Mouse (Mus musculus) adrenal gland, postnatal 25 days (tissue): ENCODE data around the gene Eme2. TPM values are rescaled to one million over a fixed set of nuclear protein-coding genes. Genes with fewer than 3 reads are reported as not detected.

ENCODE experiments used
- DNase-seq: peaks from one replicate; pipeline ENCODE4 v3.0.0; 2021; ENCODE audit warnings: mixed read lengths
- total RNA-seq: library from RNA; stranded (reverse); gene quantifications from 2 replicates; pipeline ENCODE4 v1.2.3, GENCODE M21; 2021

The Eme2 gene
- total RNA-seq, 1 experiment from 2014 or later, result 69.2 TPM

DNA sequence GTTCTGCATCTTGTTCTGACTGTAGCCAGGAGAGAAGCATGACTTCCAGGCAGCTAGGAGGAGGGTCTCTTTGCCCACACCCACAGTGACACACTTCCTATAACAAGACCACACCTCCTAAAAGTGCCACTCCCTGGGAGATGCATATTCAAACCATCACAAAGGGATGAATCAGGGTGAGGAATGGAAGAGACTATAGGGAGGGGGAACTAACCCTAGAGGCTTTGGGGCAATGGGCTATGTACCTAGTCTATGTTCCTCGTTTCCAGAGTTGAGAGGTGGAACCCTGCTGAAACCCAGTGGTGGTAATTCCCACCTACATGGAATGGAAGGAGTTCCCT is 20.5 kb downstream of the Eme2 start:
- no peak for DNase-seq

DNA sequence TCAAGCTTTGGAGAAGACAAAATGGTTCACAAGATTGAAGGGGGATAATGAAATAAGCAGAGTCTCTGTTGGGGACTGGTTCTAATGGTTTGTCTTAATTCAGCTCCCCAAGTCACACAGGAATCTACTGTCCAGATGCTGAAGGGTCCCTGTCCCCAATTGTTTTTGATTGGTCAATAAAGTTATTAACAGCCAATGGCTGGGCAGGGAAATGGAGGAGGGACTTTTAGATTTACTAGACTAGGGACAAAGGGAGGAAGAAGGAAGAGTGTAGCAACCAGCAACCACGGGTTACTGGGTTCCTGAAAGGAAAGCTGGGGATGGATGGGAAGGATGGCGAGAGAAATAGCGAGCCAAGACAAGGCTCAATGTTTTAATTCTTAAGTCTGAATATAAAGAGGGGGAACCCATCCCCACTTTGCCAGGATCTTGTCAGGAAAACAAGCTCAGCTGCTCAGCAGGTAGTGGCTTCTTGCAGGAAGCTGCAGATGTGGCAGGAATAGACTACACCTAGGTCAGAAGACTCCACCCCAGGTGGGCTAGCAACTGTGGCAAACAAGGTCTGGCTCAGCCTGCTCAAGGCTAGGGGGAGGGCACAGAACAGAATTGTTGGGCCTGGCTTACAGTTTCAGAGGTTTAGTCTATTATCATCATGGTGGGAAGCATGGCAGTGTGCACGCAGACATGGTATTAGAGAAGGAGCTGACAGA is 21.0 kb downstream of the Eme2 start:
- DNase-seq, result no peak

DNA sequence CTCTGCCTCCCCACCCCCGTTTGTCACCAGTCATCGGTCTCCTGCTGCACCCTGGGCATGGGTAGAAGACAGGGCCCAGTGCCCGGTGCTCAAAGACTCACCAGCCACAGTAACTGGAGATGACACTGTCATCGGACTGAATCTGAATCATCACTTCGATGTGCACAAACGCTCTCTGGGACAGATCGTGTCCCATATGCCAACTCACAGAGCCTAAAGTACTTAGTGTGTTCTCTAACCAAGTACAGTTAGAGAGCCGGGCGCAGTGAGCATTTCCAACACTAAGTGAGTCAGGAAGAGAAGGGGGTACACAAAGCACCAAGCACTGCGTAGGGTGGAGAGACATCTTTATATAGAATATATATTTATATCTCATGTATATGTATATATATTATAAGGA is 27.0 kb downstream of the Eme2 start:
- DNase-seq, result no peak

DNA sequence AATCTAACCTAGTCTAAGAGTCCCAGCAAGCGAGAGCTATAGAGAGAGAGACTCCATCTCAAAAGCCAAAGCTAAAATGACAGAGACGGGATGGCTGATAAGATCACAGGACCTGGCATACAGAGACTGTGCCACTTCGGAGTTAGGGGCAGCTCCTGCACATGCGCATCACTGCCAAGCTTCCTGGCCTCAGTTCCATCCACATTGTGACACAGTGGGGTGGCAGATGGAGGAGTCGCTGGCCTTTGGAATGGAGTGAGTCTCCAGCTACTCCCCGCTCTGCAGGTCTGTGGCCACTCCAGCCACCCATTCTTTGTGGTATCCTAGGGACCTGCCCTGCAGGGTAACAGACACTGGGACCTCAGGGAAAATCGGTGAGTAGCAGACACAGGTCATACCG is 29.1 kb downstream of the Eme2 start, which contains the start of gene Igfals:
Igfals (plus strand) TSS at position 222 of the 400 bp plus-strand sequence.
- no peak for DNase-seq

DNA sequence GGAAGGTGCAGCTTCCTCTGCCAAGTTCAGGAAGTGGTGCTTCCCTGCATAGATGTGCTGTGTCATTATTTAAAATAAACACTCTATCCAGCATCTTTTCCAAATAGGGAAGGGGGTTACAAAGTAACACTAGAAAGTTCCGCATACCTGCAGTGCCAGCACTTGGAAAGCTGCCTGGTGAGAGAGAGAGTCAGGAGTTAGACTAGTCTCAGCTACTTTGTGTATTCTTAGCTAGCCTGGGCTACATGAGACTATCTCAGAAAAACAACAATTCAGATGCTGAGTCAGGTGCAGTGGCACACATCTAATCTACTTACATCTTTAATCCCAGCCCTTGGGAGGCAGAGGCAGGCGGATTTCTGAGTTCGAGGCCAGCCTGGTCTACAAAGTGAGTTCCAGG is 33.1 kb downstream of the Eme2 start:
- DNase-seq, result no peak

DNA sequence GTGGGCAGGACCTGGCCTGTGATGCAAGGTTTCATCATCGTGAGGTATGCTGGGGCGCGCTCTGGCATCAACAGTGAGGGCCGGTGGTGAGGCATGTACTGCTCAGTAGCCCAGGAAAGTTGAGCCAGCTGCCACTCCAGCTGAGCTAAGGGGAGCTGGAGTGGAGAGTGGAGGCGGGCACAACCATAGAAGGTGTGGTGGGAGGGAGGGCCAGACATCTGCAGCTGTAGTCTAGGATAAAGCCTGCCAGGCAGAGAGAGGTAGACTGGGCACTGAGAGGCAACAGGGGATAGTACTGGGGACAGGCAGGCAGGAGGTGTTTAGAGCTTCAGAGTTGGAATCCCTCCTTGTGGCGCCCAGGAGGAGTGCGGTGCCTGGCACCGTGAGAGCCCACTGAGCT is 34.8 kb downstream of the Eme2 start:
- no peak for DNase-seq

DNA sequence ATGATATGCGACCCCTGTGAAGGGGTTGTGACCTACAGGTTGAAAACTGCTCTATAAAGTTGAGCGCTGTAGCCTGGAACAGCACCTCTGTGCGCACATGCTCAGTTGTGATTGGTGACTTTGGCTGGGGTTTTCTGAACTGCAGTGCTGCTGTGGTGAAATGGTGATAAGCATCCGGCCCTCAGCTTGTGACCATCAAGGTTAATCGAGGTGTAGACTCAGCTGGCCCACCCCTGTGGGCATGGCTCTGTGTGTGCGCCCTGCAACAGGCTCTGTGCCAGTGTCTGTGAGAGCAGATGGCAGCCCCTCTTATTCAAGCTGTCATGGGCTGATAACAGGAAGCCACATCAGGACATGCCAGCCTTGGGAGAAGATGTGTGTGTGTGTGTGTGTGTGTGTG is 35.9 kb downstream of the Eme2 start:
- no peak for DNase-seq

DNA sequence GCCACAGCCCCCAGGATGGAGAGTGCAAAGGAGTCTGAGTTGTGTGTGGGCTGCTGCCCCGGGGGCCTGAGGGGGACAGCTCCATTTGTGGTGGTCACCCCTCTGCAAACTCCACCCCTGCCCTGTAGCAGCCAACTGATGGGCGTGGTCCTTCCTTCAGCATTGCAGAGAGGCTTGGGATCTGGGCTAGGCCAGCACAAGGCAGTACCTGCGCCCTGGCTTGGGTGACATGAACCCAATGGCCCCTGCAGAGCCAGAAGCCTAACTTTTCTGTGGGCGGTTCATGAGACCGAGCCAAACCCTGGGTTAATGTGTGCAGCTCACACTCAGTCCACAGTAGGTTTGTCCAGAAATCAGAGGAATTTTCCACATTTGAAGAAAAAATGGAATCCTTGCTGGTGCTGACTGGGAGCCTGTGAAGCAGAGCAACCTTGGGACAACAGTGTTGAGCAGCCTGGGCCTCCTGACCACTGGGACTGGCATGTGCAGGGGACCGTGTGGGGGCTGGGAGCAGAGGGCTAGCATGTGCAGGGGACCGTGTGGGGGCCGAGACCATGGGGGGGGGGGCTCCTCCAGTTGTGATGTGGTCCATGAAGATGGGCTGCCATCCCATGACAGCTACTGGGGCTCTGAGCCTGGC is 36.9 kb downstream of the Eme2 start:
- DNase-seq, result no peak

DNA sequence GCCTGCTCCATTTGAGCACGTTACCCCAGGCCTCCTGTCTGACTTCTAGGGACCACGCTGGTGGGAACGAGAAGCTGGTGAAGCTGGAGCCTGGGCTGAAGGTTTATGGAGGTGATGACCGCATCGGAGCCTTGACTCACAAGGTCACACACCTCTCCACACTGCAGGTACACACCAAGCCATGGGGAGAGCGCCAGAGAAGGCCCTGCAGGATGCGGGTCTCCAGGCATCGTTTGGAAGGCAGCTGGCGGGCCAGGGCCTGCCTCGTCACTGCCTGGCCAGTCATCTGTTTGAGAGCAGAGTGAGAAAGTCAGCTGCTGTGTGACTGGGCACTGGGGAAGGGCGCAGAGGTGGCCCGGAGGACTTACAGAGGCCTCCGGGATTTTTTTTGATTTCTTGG is 38.3 kb downstream of the Eme2 start:
- DNase-seq, result no peak

DNA sequence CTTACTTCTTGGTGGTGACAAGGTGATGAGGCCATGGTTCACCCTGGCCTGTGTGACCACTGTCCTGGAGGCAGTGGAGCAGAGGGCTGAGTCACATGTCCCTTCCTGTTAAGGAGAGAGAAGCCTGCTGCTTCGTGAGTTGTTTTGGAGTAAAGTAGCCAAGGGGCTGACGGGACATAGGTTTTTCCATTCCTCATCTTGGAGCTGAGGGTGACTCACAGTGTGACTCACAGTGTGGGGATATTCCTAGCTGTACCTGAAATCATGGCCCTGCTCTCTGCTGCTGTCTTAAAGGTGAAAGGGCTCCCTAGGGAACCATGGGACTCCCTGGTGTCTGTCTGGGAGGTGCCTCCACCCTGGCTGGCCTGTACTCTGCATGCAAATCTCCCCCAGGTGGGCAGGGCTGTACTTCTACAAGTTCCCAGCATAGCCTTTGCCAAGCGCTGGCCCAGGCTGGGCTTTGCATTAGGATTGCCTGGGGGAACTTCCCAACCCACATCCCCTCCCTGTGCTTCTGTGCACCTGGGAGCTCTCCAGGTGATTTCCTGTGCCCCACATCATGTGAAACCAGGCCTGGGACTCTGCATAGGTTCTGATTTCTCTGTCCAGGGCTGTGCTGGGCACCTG is 38.9 kb downstream of the Eme2 start:
- no peak for DNase-seq

DNA sequence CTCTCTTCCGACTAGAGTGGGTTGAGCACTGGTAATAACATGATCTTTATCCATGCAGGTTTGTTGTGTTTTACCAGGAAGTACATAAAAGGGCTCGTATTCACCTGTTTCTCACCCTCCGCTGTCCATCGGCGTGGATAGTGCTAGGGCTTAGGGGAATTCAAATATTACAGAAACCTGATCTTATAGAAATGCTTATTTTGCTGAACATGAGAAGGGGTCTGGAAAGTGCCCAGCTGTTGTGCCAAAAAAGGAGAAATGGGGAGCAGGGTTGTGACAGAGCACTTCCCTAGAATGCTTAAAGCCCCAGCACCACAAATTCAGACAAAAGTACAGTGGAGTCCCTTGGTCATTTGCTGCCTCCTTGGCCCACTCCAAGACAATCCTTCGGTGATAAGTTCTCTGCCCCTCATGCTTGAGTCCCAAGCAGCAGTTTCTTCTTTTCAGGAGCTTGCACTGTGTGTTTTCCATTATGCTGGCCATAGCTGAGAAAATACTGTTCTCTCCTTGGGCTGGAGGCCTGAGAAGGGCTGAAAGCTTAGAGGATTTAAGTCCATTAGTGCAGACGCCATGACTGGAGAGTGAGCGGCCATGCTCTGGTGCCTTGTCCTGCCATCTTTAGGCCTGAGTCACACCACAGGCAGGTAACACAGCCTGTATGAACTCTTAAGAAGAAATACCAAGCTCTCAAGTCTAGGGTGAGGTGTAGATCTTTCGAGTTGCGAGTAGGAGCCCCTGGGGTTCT is 43.3 kb downstream of the Eme2 start:
- DNase-seq, result no peak

DNA sequence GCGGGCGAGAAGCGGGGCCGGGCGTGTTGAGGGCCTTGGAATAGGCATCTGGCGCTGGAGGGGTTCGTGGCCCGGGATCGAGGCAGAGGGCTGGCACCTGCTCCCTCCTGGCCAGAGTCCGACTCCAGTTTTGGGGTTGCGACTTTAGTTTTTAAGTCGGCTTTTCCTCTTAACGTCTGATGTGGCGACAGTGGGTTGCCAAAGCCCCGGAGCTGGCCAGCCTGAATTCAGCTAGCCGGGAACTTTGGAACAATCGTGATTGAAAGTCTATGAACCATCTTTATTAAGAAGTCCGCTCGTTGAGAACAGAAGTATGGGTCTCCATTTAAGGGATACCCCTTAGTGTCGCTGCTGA is 44.1 kb downstream of the Eme2 start:
- DNase-seq, result no peak

DNA sequence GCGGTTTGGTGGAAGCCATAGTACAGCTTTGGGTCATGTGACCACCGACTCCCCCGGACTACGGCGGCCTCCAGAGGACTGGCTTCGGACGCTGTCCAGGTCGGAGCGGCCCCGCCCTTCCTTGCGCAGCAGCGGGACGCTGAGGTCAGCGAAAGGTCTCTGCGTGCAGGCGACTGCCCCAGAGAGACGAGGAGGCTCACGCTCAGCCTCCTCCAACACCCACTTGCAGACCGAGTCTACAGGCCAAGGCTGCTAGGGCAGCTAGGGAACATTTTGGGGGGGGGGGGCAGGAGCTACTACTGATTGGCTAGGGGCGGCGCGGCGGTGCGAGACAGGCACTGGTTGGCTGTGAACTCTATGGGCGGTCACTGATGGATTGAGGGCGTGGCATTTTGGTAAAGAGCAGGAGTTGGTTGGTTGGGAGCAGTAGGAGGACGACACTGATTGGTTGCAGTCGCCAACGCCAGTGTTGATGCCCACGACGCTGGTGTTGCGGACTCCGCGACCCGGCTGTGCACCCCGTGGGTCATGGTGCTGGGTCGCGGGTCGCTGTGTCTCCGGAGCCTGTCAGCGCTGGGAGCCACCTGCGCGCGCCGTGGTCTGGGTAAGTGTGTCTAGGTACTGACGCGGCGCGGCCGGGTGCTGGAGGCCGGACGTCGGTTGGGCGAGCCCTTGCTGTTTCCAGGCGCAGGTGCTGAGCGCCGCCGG is 44.7 kb downstream of the Eme2 start, which contains the start of gene Fahd1:
Fahd1 (minus strand) TSS at position 300 of the 708 bp plus-strand sequence.
- DNase-seq, result peak; percentile 91

DNA sequence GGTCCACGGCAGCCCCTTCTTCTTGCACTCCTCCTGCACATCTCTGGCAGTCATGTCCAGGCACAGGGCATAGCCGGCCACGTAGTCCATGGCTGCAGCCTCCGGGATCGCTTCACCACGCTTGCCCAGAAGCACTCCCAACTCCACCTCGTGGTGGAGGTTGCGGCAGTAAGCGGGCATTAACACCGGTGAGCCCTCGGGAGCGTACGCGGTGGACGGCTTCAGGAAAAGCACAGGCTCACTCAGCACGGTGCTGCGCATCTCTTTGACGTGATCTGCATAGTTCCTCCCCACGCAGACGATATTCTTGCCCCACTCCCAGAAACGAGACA is 45.2 kb downstream of the Eme2 start:
- no peak for DNase-seq

DNA sequence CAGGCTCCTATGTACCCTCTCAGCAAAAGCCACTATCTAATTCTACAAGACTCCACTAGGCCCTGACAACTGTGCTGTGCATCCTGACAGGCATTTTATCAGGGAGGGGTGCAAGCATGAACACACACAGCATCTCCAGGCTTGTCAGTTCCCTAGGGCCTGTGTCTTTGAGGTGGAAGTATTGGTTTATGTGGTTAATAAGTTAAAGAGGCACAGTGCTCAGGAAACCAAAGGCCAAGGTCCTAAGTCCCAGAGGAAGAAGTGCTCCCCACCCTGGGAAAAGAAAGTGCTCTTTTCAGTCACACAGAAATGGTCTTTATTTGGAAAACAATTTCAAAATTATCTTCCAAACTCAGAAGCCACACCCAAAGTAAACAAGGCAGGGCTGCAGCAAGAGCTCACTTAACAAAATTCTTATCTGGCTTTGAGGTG is 46.3 kb downstream of the Eme2 start:
- no peak for DNase-seq

DNA sequence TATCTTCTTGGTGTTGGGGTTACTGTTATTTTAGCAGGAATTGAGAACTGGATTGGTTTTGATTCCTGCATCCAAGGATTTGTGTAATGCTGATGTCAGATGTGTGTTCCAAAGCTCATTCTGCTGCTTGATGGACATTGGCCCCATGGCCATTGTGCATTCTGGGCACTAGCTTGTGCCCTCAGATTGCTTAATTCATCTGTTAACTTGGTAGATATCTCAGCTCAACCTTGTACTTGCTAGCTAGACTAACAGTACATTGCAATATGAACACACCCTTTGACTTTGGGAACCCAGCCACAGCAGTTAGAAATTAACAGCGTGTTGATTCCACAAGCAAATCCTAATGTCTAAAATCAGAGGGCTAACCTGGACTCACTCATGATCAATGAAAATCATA is 47.5 kb downstream of the Eme2 start:
- no peak for DNase-seq

DNA sequence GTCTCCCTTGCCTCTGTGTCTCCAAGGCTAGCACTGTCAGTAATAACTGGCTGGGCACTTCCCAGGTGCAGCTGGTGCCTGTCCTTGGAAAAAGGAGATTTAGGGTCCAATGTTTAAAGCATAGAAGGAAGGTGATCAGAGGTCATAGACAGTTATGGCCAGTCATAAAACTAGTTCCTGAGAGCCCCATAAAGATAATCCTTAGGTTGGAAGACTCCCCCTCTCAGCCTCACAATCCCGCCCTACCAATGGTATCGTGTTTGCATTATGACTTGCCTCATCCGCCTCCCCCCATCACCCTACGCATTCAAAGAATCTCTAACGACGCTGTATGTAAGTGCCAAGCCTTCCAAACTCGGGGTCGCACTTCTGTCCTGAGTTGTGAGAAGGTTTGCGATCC is 50.4 kb downstream of the Eme2 start:
- no peak for DNase-seq

DNA sequence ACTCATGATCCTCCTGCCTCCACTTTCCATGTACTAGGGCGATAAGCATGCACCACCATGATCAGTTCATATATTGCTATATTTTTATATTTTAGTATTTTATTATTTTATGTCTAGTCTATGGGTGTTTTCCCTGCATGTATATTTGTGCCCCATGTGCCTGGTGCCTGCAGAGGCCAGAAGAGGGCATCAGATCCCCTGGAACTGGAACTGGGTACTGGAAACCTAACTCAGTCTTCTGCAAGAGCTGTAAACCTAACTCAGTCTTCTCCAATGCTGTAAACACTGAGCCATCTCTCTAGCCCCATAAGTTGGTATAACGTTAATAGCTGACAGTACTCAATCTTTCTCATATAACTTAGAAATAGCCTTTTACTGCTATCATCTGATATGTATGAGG is 52.3 kb downstream of the Eme2 start:
- no peak for DNase-seq

DNA sequence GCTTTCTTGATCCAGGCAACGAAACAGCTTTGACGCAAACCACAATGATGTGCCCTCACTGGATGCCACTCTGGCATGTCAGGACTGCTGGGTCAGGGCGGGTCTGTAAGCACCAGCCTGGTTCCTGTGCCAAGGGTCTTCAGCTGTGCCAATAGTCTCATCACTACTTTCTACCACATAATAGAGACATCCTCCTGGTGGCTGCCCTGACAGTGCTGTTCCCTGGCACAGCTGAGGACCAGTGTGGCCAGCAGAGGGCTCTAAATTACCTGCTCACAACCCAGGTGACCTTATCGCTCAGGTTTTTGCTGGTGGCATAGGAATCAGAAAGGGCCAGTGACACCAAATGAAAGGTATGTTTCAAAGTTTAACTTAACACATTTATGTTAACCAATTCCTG is 53.8 kb downstream of the Eme2 start:
- no peak for DNase-seq

DNA sequence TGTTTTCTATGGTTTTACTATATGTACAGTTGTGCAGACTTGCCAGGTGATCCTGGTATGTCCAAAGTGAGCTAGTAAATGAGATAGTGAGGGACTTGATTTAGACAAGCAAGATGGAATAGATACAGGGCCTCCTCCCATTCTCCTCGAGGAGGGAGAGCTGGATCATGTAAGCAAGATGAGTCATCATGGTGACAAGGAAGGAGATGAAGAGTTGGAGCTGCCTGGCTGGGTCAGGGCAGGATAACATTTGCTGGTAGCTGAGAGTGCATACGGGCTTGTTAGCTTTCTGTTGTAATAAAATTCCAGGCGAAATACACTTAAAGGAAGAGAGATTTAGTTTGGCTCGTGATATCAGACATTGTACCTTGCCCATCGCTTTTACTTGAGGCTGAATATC is 54.5 kb downstream of the Eme2 start:
- no peak for DNase-seq

DNA sequence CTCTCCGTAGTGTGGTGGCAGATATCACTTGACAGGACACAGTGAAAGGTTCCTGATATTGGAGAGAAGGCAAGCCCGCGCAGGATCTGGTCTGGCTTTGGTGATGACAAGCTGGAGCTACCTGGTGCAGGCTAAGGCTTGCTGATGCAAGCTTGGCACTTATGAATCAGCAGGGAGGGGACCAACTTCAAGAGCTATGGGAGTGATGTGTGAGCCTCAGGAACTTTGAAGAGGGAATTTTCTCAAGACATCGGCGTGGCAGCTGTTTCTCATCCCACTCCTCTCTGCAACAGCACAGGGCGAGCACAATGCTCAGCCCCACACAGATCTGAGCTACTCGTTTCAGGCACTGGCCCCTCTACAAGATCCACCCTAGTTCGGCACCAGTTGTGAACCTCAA is 55.0 kb downstream of the Eme2 start, which contains the start of gene Hagh:
Hagh (plus strand) TSS at position 302 of the 400 bp plus-strand sequence.
- DNase-seq, result no peak
